Mouse (Mus musculus): ENCODE data around the gene Pwp2. TPM values are rescaled to one million over a fixed set of nuclear protein-coding genes. Genes with fewer than 3 reads are reported as not detected.
"Not testable (repeated sequence)": the region's sequence is repeated elsewhere in the genome, so short reads cannot be mapped to it uniquely, and the experiment has no call there.

Gene Pwp2
- total and polyA plus RNA-seq, 2 experiments from 2014 or later, result 6.9 to 11.5 TPM

GRCm38 (mm10) chr10:78216376-78217083 is 31.6 kb upstream of the Pwp2 start:
- Histone ChIP-seq H3K4me2 (ENCODE audit: low read depth, low read length) (no peak overlapping the region), H3K36me3 (replicated peaks; ENCODE audit: control insufficient read depth, insufficient read depth, low read length) (peaks cover 88% of the 10 kb centered on the region), H3K27me3 (ENCODE audit: control insufficient read depth, insufficient read depth, low read length) (no peaks in the 10 kb centered on the region), H3K9me3 (replicated peaks; ENCODE audit: control insufficient read depth, low read length) (no peaks in the 10 kb centered on the region), H3K4me1 (ENCODE audit: control insufficient read depth, insufficient read depth) (no peaks in the 10 kb centered on the region), H3K9ac (replicated peaks; ENCODE audit: low read depth, low read length) (no peak overlapping the region), H3K27ac (ENCODE audit: low read depth) (no peak overlapping the region), H3K4me3 (ENCODE audit: low read depth, low read length) (no peak overlapping the region)
- DNase-seq (ENCODE audit: low spot score) (no peak), ATAC-seq (ENCODE audit: insufficient read depth, low read depth) (no peak)
- TF ChIP-seq EP300 (IDR thresholded peaks at IDR 0.05; ENCODE audit: low read depth) (no peak), CTCF (IDR thresholded peaks at IDR 0.05; ENCODE audit: low read depth) (no peak)
- 80% methylated on average over 6 of the region's 6 CpGs for WGBS

GRCm38 (mm10) chr10:78214371-78214770 is 29.4 kb upstream of the Pwp2 start:
- H3K9ac ChIP-seq (replicated peaks; ENCODE audit: low read depth, low read length), result no peak overlapping the region
- peaks cover 92% of the 10 kb centered on the region for H3K36me3 ChIP-seq (replicated peaks; ENCODE audit: control insufficient read depth, insufficient read depth, low read length)
- H3K4me2 ChIP-seq (ENCODE audit: low read depth, low read length), result no peak overlapping the region
- no peak for TF ChIP-seq CTCF (IDR thresholded peaks at IDR 0.05; ENCODE audit: low read depth)
- 93% methylated on average over 9 of the region's 9 CpGs for WGBS
- H3K27ac ChIP-seq (ENCODE audit: low read depth), result no peak overlapping the region
- no peaks in the 10 kb centered on the region for H3K4me1 ChIP-seq (ENCODE audit: control insufficient read depth, insufficient read depth)
- ATAC-seq (ENCODE audit: insufficient read depth, low read depth), result no peak
- DNase-seq (ENCODE audit: low spot score), result no peak
- H3K9me3 ChIP-seq (replicated peaks; ENCODE audit: control insufficient read depth, low read length), result no peaks in the 10 kb centered on the region
- no peak overlapping the region for H3K4me3 ChIP-seq (ENCODE audit: low read depth, low read length)
- no peaks in the 10 kb centered on the region for H3K27me3 ChIP-seq (ENCODE audit: control insufficient read depth, insufficient read depth, low read length)

GRCm38 (mm10) chr10:78211311-78211710 is 26.4 kb upstream of the Pwp2 start:
- H3K9ac ChIP-seq (replicated peaks; ENCODE audit: low read depth, low read length), result no peak overlapping the region
- H3K9me3 ChIP-seq (replicated peaks; ENCODE audit: control insufficient read depth, low read length), result no peaks in the 10 kb centered on the region
- TF ChIP-seq CTCF (IDR thresholded peaks at IDR 0.05; ENCODE audit: low read depth), result peak; percentile 30
- no peak for TF ChIP-seq EP300 (IDR thresholded peaks at IDR 0.05; ENCODE audit: low read depth)
- peaks cover 93% of the 10 kb centered on the region for H3K36me3 ChIP-seq (replicated peaks; ENCODE audit: control insufficient read depth, insufficient read depth, low read length)
- no peak overlapping the region for H3K27ac ChIP-seq (ENCODE audit: low read depth)
- no peak overlapping the region for H3K4me3 ChIP-seq (ENCODE audit: low read depth, low read length)
- WGBS, result 65% methylated on average over 6 of the region's 6 CpGs
- H3K4me1 ChIP-seq (ENCODE audit: control insufficient read depth, insufficient read depth), result no peaks in the 10 kb centered on the region
- no peaks in the 10 kb centered on the region for H3K27me3 ChIP-seq (ENCODE audit: control insufficient read depth, insufficient read depth, low read length)
- no peak for ATAC-seq (ENCODE audit: insufficient read depth, low read depth)
- DNase-seq (ENCODE audit: low spot score), result no peak
- H3K4me2 ChIP-seq (ENCODE audit: low read depth, low read length), result no peak overlapping the region

GRCm38 (mm10) chr10:78201182-78201581 is 16.2 kb upstream of the Pwp2 start:
- WGBS, result 57% methylated on average over 4 of the region's 4 CpGs

GRCm38 (mm10) chr10:78192933-78193332 is 8.0 kb upstream of the Pwp2 start:
- ATAC-seq (ENCODE audit: insufficient read depth, low read depth), result no peak
- peaks cover 99% of the 10 kb centered on the region for H3K36me3 ChIP-seq (replicated peaks; ENCODE audit: control insufficient read depth, insufficient read depth, low read length)
- no peak overlapping the region for H3K4me3 ChIP-seq (ENCODE audit: low read depth, low read length)
- H3K27ac ChIP-seq (ENCODE audit: low read depth), result no peak overlapping the region
- DNase-seq (ENCODE audit: low spot score), result no peak
- H3K9ac ChIP-seq (replicated peaks; ENCODE audit: low read depth, low read length), result no peak overlapping the region
- no peak for TF ChIP-seq CTCF (IDR thresholded peaks at IDR 0.05; ENCODE audit: low read depth)
- no peak for TF ChIP-seq EP300 (IDR thresholded peaks at IDR 0.05; ENCODE audit: low read depth)
- no peaks in the 10 kb centered on the region for H3K27me3 ChIP-seq (ENCODE audit: control insufficient read depth, insufficient read depth, low read length)
- 71% methylated on average over 5 of the region's 5 CpGs for WGBS
- H3K9me3 ChIP-seq (replicated peaks; ENCODE audit: control insufficient read depth, low read length), result no peaks in the 10 kb centered on the region
- no peaks in the 10 kb centered on the region for H3K4me1 ChIP-seq (ENCODE audit: control insufficient read depth, insufficient read depth)
- H3K4me2 ChIP-seq (ENCODE audit: low read depth, low read length), result no peak overlapping the region

More at GRCm38 (mm10) chr10:78201182-78201581, 16.2 kb upstream of the Pwp2 start:
- ATAC-seq (ENCODE audit: insufficient read depth, low read depth) (no peak), DNase-seq (ENCODE audit: low spot score) (no peak)
- H3K27ac ChIP-seq (ENCODE audit: low read depth), result no peak overlapping the region
- H3K4me2 ChIP-seq (ENCODE audit: low read depth, low read length), result no peak overlapping the region
- peaks cover 96% of the 10 kb centered on the region for H3K36me3 ChIP-seq (replicated peaks; ENCODE audit: control insufficient read depth, insufficient read depth, low read length)
- no peaks in the 10 kb centered on the region for H3K4me1 ChIP-seq (ENCODE audit: control insufficient read depth, insufficient read depth)
- H3K9me3 ChIP-seq (replicated peaks; ENCODE audit: control insufficient read depth, low read length), result no peaks in the 10 kb centered on the region
- no peak overlapping the region for H3K9ac ChIP-seq (replicated peaks; ENCODE audit: low read depth, low read length)
- no peak overlapping the region for H3K4me3 ChIP-seq (ENCODE audit: low read depth, low read length)
- H3K27me3 ChIP-seq (ENCODE audit: control insufficient read depth, insufficient read depth, low read length), result no peaks in the 10 kb centered on the region
- TF ChIP-seq EP300 (IDR thresholded peaks at IDR 0.05; ENCODE audit: low read depth), result no peak
- TF ChIP-seq CTCF (IDR thresholded peaks at IDR 0.05; ENCODE audit: low read depth), result no peak

- DNase-seq (ENCODE audit: low spot score); H3K4me3 ChIP-seq (ENCODE audit: low read depth, low read length); H3K27me3 ChIP-seq (ENCODE audit: control insufficient read depth, insufficient read depth, low read length); H3K9ac ChIP-seq (replicated peaks; ENCODE audit: low read depth, low read length); H3K27ac ChIP-seq (ENCODE audit: low read depth); ATAC-seq (ENCODE audit: insufficient read depth, low read depth); H3K9me3 ChIP-seq (replicated peaks; ENCODE audit: control insufficient read depth, low read length); H3K4me1 ChIP-seq (ENCODE audit: control insufficient read depth, insufficient read depth); H3K4me2 ChIP-seq (ENCODE audit: low read depth, low read length): not testable (repeated sequence)
- WGBS, result 86% methylated on average over 4 of the region's 4 CpGs
- H3K36me3 ChIP-seq (replicated peaks; ENCODE audit: control insufficient read depth, insufficient read depth, low read length), result peaks cover 58% of the 10 kb centered on the region
Observed at GRCm38 (mm10) chr10:78186076-78186475, 1.1 kb upstream of the Pwp2 start.

All from heart, postnatal 0 days (tissue).